In genomic region chr16:28841102-28841501, GRCm38 (mm10) we compare ENCODE assay signal across 9 mouse cellular contexts.
DNase-seq lines count a peak whose midpoint lies in the region; ATAC-seq and TF ChIP-seq lines count a peak whose summit lies in the region.
"Had no signal": no experiment of that assay in that cellular context is flagged by ENCODE, and none has a peak within 500 bp of the region (broad histone marks: within the 10 kb centered on the region; RNA-seq: fewer than 3 reads in every experiment).

No protein-coding gene starts in this region.

- H3K4me3 ChIP-seq in heart, embryonic 11.5 days (ENCODE audit: low read depth, low read length): no peak overlapping the region
- no peak overlapping the region for H3K4me3 ChIP-seq in heart, embryonic 10.5 days
- no peak overlapping the region for H3K4me3 ChIP-seq in intestine, postnatal 0 days (ENCODE audit: low read depth, low read length)
- no peak overlapping the region for H3K4me3 ChIP-seq in midbrain, embryonic 14.5 days (replicated peaks; ENCODE audit: low read depth, low read length)

- no peak for DNase-seq in heart, embryonic 10.5 days (ENCODE audit: low spot score)
- peak; percentile 54 for DNase-seq in embryo, embryonic 9.5 days (ENCODE audit: extremely low spot score)
- DNase-seq in midbrain, embryonic 14.5 days: peak; percentile 85
- DNase-seq in testis, postnatal 10 days (ENCODE audit: low spot score): no peak
- no peak for DNase-seq in frontal cortex, postnatal 14 days (ENCODE audit: low spot score in 2 of 2)
- no peak for DNase-seq in gastrocnemius, postnatal 25 days
- DNase-seq: spleen, adult 18-20 months had no signal

- no peak overlapping the region for H3K27ac ChIP-seq in heart, embryonic 11.5 days (ENCODE audit: low read depth, low read length)
- H3K27ac ChIP-seq in heart, embryonic 10.5 days: no peak overlapping the region
- H3K27ac ChIP-seq in intestine, postnatal 0 days (ENCODE audit: low read depth, low read length): no peak overlapping the region
- H3K27ac ChIP-seq in midbrain, embryonic 14.5 days (replicated peaks; ENCODE audit: low read depth, low read length): no peak overlapping the region; the same call in 1 of the 2 replicates

- peaks cover 5% of the 10 kb centered on the region for H3K4me1 ChIP-seq in heart, embryonic 11.5 days (ENCODE audit: control insufficient read depth, insufficient read depth, low read length)
- peaks cover 18% of the 10 kb centered on the region for H3K4me1 ChIP-seq in heart, embryonic 10.5 days
- no peaks in the 10 kb centered on the region for H3K4me1 ChIP-seq in intestine, postnatal 0 days (replicated peaks; ENCODE audit: control insufficient read depth, insufficient read depth, low read length)
- peaks cover 17% of the 10 kb centered on the region for H3K4me1 ChIP-seq in midbrain, embryonic 14.5 days (ENCODE audit: control insufficient read depth, insufficient read depth, low read length)

- H3K9ac ChIP-seq in heart, embryonic 11.5 days (ENCODE audit: low read depth, low read length): no peak overlapping the region
- no peak overlapping the region for H3K9ac ChIP-seq in intestine, postnatal 0 days (ENCODE audit: low read depth, low read length)
- H3K9ac ChIP-seq in midbrain, embryonic 14.5 days (replicated peaks; ENCODE audit: low read length): no peak overlapping the region

- no peaks in the 10 kb centered on the region for H3K27me3 ChIP-seq in heart, embryonic 11.5 days (ENCODE audit: control insufficient read depth, insufficient read depth, low read length)
- H3K27me3 ChIP-seq in heart, embryonic 10.5 days (ENCODE audit: insufficient read depth, poor library complexity, severe bottlenecking): no peaks in the 10 kb centered on the region
- H3K27me3 ChIP-seq in intestine, postnatal 0 days (replicated peaks; ENCODE audit: control insufficient read depth, insufficient read depth, low read length): no peaks in the 10 kb centered on the region
- no peaks in the 10 kb centered on the region for H3K27me3 ChIP-seq in midbrain, embryonic 14.5 days (ENCODE audit: control insufficient read depth, insufficient read depth, low read length)

- 43% methylated on average over 11 of the region's 11 CpGs for WGBS in heart, embryonic 11.5 days (ENCODE audit: insufficient replicate concordance)
- 40% methylated on average over 11 of the region's 11 CpGs for WGBS in heart, embryonic 10.5 days
- 48% methylated on average over 11 of the region's 11 CpGs for WGBS in intestine, postnatal 0 days
- WGBS in midbrain, embryonic 14.5 days: 2% methylated on average over 11 of the region's 11 CpGs

- no peak for ATAC-seq in heart, embryonic 11.5 days (replicated peaks; ENCODE audit: insufficient number of reproducible peaks, low FRiP score, low TSS enrichment)
- no peak for ATAC-seq in intestine, postnatal 0 days
- ATAC-seq in midbrain, embryonic 14.5 days (ENCODE audit: low FRiP score, low TSS enrichment): peak; percentile 62

- peak overlapping the region; percentile 2; the same call in 1 of the 2 replicates for H3K4me2 ChIP-seq in heart, embryonic 11.5 days
- no peak overlapping the region for H3K4me2 ChIP-seq in intestine, postnatal 0 days (replicated peaks; ENCODE audit: low read depth)
- peak overlapping the region; percentile 33 for H3K4me2 ChIP-seq in midbrain, embryonic 14.5 days (ENCODE audit: low read length)

- H3K9me3 ChIP-seq in heart, embryonic 11.5 days (replicated peaks; ENCODE audit: control insufficient read depth, low read length): no peaks in the 10 kb centered on the region
- no peaks in the 10 kb centered on the region for H3K9me3 ChIP-seq in heart, embryonic 10.5 days
- H3K9me3 ChIP-seq in intestine, postnatal 0 days (ENCODE audit: control insufficient read depth): no peaks in the 10 kb centered on the region
- H3K9me3 ChIP-seq in midbrain, embryonic 14.5 days (ENCODE audit: control insufficient read depth, low read length): no peaks in the 10 kb centered on the region

- TF ChIP-seq CTCF in intestine, postnatal 0 days (IDR thresholded peaks at IDR 0.05; ENCODE audit: low read depth): peak; percentile 41

- no peaks in the 10 kb centered on the region for H3K36me3 ChIP-seq in heart, embryonic 11.5 days (ENCODE audit: control insufficient read depth, insufficient read depth, low read length)
- no peaks in the 10 kb centered on the region for H3K36me3 ChIP-seq in heart, embryonic 10.5 days
- H3K36me3 ChIP-seq in intestine, postnatal 0 days (ENCODE audit: control insufficient read depth, insufficient read depth): no peaks in the 10 kb centered on the region
- no peaks in the 10 kb centered on the region for H3K36me3 ChIP-seq in midbrain, embryonic 14.5 days (ENCODE audit: control insufficient read depth, insufficient read depth, low read length)

Comparison
In these comparisons a context has a peak if more than half of its experiments do, and no peak if none do; other contexts are left out.
1. DNase-seq: peak in embryo, embryonic 9.5 days (single experiment) and midbrain, embryonic 14.5 days (single experiment); none in heart, embryonic 10.5 days (single experiment), testis, postnatal 10 days (single experiment), frontal cortex, postnatal 14 days (0 of 2) and gastrocnemius, postnatal 25 days (single experiment).